Comparison of ENCODE assay signal across 22 mouse cellular contexts in the genomic region with DNA sequence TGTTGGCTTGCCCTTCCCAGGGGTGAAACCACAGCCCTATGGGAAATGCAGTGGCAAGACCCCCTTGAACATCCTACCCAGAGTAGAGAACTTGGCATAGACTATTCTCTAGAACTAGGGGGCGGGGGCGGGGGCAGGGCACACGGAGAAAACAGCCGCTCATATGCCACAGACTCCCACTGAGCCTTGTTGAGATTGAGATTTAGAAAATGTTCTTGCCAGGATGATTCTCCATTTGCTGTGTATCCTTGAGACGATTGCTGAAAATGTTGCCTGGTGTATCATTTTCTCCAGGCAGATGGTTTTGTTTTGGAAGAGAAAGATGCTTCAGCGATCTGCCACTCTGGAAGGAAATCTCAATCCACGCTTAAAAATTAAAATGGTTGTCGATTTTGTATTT. TPM values are rescaled to one million over a fixed set of nuclear protein-coding genes. Genes with fewer than 3 reads are reported as not detected.
DNase-seq lines count a peak whose midpoint lies in the region; ATAC-seq and TF ChIP-seq lines count a peak whose summit lies in the region.
"Had no signal": no experiment of that assay in that cellular context is flagged by ENCODE, and none has a peak within 500 bp of the region (broad histone marks: within the 10 kb centered on the region; RNA-seq: fewer than 3 reads in every experiment).

No protein-coding gene starts in this region.

- H3K27me3 ChIP-seq in forebrain, embryonic 15.5 days: no peaks in the 10 kb centered on the region
- H3K27me3 ChIP-seq in forebrain, embryonic 10.5 days (ENCODE audit: poor library complexity, severe bottlenecking): no peaks in the 10 kb centered on the region
- no peaks in the 10 kb centered on the region for H3K27me3 ChIP-seq in kidney, embryonic 15.5 days
- no peaks in the 10 kb centered on the region for H3K27me3 ChIP-seq in E14TG2a.4 (ENCODE audit: insufficient read depth, low read length)
- H3K27me3 ChIP-seq: hindbrain, embryonic 13.5 days; liver, embryonic 13.5 days; midbrain, embryonic 12.5 days had no signal

- H3K9me3 ChIP-seq in forebrain, embryonic 15.5 days: no peaks in the 10 kb centered on the region
- H3K9me3 ChIP-seq in forebrain, embryonic 10.5 days: no peaks in the 10 kb centered on the region
- no peaks in the 10 kb centered on the region for H3K9me3 ChIP-seq in kidney, embryonic 15.5 days (replicated peaks)
- no peaks in the 10 kb centered on the region for H3K9me3 ChIP-seq in E14TG2a.4 (ENCODE audit: low read length)
- H3K9me3 ChIP-seq: hindbrain, embryonic 13.5 days; limb, embryonic 10.5 days; liver, embryonic 13.5 days; midbrain, embryonic 12.5 days had no signal

- no peaks in the 10 kb centered on the region for H3K4me1 ChIP-seq in forebrain, embryonic 15.5 days
- no peaks in the 10 kb centered on the region for H3K4me1 ChIP-seq in forebrain, embryonic 10.5 days
- H3K4me1 ChIP-seq in kidney, embryonic 15.5 days: no peaks in the 10 kb centered on the region
- H3K4me1 ChIP-seq in lung, adult 2 months (ENCODE audit: control insufficient read depth, insufficient read depth, low read length): no peaks in the 10 kb centered on the region; the same call in 1 of the 2 replicates
- H3K4me1 ChIP-seq in E14TG2a.4 (replicated peaks; ENCODE audit: low read depth, low read length): peaks cover 28% of the 10 kb centered on the region
- H3K4me1 ChIP-seq: hindbrain, embryonic 13.5 days; limb, embryonic 10.5 days; liver, embryonic 13.5 days; midbrain, embryonic 12.5 days had no signal

- no peak for TF ChIP-seq POLR2A in lung, adult 2 months (IDR thresholded peaks at IDR 0.05; ENCODE audit: borderline replicate concordance, extremely low read depth, low read depth, low read length)

- no peaks in the 10 kb centered on the region for H3K36me3 ChIP-seq in forebrain, embryonic 15.5 days
- H3K36me3 ChIP-seq in forebrain, embryonic 10.5 days (replicated peaks): no peaks in the 10 kb centered on the region
- H3K36me3 ChIP-seq in kidney, embryonic 15.5 days: no peaks in the 10 kb centered on the region
- no peaks in the 10 kb centered on the region for H3K36me3 ChIP-seq in E14TG2a.4 (ENCODE audit: insufficient read depth, low read length)
- H3K36me3 ChIP-seq: hindbrain, embryonic 13.5 days; limb, embryonic 10.5 days; liver, embryonic 13.5 days; midbrain, embryonic 12.5 days had no signal

- H3K27ac ChIP-seq in forebrain, embryonic 15.5 days (replicated peaks): peak overlapping the region; percentile 40; the same call in 1 of the 2 replicates
- H3K27ac ChIP-seq in forebrain, embryonic 10.5 days: no peak overlapping the region
- 0 out of 2 replicates have a peak overlapping the region, but pooled peaks have one; percentile 32 for H3K27ac ChIP-seq in kidney, embryonic 15.5 days
- H3K27ac ChIP-seq: hindbrain, embryonic 13.5 days; limb, embryonic 10.5 days; liver, embryonic 13.5 days; midbrain, embryonic 12.5 days had no signal

- no peak overlapping the region for H3K4me3 ChIP-seq in forebrain, embryonic 15.5 days
- H3K4me3 ChIP-seq in forebrain, embryonic 10.5 days: no peak overlapping the region
- H3K4me3 ChIP-seq in kidney, embryonic 15.5 days (replicated peaks): 0 out of 2 replicates have a peak overlapping the region, but pooled peaks have one; percentile 14
- peak overlapping the region; percentile 39 for H3K4me3 ChIP-seq in lung, adult 2 months (replicated peaks; ENCODE audit: extremely low read depth, low read depth, low read length)
- H3K4me3 ChIP-seq in E14TG2a.4 (replicated peaks; ENCODE audit: low read length): peak overlapping the region; percentile 37
- H3K4me3 ChIP-seq: hindbrain, embryonic 13.5 days; limb, embryonic 10.5 days; liver, embryonic 13.5 days; midbrain, embryonic 12.5 days had no signal

- 81% methylated on average over 8 of the region's 8 CpGs for WGBS in forebrain, embryonic 15.5 days
- WGBS in forebrain, embryonic 10.5 days: 91% methylated on average over 8 of the region's 8 CpGs
- 90% methylated on average over 8 of the region's 8 CpGs for WGBS in kidney, embryonic 15.5 days
- 66% methylated on average over 8 of the region's 8 CpGs for WGBS in lung, adult 2 months

- no peak overlapping the region for H3K9ac ChIP-seq in forebrain, embryonic 15.5 days (replicated peaks)
- H3K9ac ChIP-seq in kidney, embryonic 15.5 days: no peak overlapping the region
- H3K9ac ChIP-seq: hindbrain, embryonic 13.5 days; liver, embryonic 13.5 days; midbrain, embryonic 12.5 days had no signal

- DNase-seq in forebrain, embryonic 10.5 days (ENCODE audit: extremely low spot score, low spot score): no peak
- no peak for DNase-seq in kidney, postnatal 14 days
- no peak for DNase-seq in lung, adult 2 months
- no peak for DNase-seq in lung, postnatal 4 days
- DNase-seq in adrenal gland, postnatal 25 days: no peak
- DNase-seq: cerebellum, adult 8-10 months; gastrocnemius, postnatal 36 days; kidney, adult 8-10 months; liver, embryonic 13.5 days; retina, postnatal 1 day; thymus, postnatal 4 days had no signal

- ATAC-seq in forebrain, embryonic 15.5 days (replicated peaks): no peak
- ATAC-seq in kidney, embryonic 15.5 days (replicated peaks; ENCODE audit: low FRiP score): no peak
- ATAC-seq: Patski had no signal

- TF ChIP-seq CTCF in lung, adult 2 months (IDR thresholded peaks at IDR 0.05; ENCODE audit: insufficient read depth, low read length): no peak
- TF ChIP-seq CTCF in E14TG2a.4 (conservative IDR thresholded peaks at IDR 0.05; ENCODE audit: low read length): no peak

- no peak overlapping the region for H3K4me2 ChIP-seq in forebrain, embryonic 15.5 days (replicated peaks)
- peak overlapping the region; percentile 31; the same call in 1 of the 2 replicates for H3K4me2 ChIP-seq in kidney, embryonic 15.5 days
- H3K4me2 ChIP-seq: hindbrain, embryonic 13.5 days; liver, embryonic 13.5 days; midbrain, embryonic 12.5 days had no signal

RNA-seq across cellular contexts. Expression of a gene that starts 40.4 kb away (rescaled TPM):
- 184 and 185 TPM in 2 replicates for polyA plus RNA-seq in forebrain, embryonic 15.5 days (2015; fragmentation: Nextera tagmentation; extraction: Ambion mirVana)
- 186 TPM in 2 replicates for polyA plus RNA-seq in forebrain, embryonic 10.5 days (2016; fragmentation: Nextera tagmentation; extraction: Ambion mirVana)
- polyA plus RNA-seq in kidney, embryonic 15.5 days (2015; fragmentation: Nextera tagmentation; extraction: Ambion mirVana): 231 and 242 TPM in 2 replicates
- polyA plus RNA-seq in lung, adult 2 months (2012; rRNA removed): 46.2 and 69.8 TPM in 2 replicates
- 182 and 198 TPM in 2 replicates for total RNA-seq in adrenal gland, postnatal 25 days (2021)

RNA-seq across cellular contexts. Expression of a gene that starts 44.3 kb away (rescaled TPM):
- 0.25 TPM in 1 of 2 replicates, not detected in the other for polyA plus RNA-seq in forebrain, embryonic 15.5 days (2015; fragmentation: Nextera tagmentation; extraction: Ambion mirVana)
- 0.05 and 0.10 TPM in 2 replicates for polyA plus RNA-seq in forebrain, embryonic 10.5 days (2016; fragmentation: Nextera tagmentation; extraction: Ambion mirVana)
- polyA plus RNA-seq in kidney, embryonic 15.5 days (2015; fragmentation: Nextera tagmentation; extraction: Ambion mirVana): 0.05 and 0.08 TPM in 2 replicates
- polyA plus RNA-seq in lung, adult 2 months (2012; rRNA removed): not detected in 2 replicates
- not detected in 2 replicates for total RNA-seq in adrenal gland, postnatal 25 days (2021)
- total RNA-seq: gastrocnemius, postnatal 36 days; heart, postnatal 10 days; megakaryocyte progenitor cell, adult 5-6 weeks had no signal
- polyA plus RNA-seq: inflammation-experienced regulatory T-cells, adult 6 months; limb, embryonic 10.5 days; liver, embryonic 13.5 days; neural tube, embryonic 11.5 days; Patski had no signal

Comparison
In these comparisons a context has a peak if more than half of its experiments do, and no peak if none do; other contexts are left out.
1. H3K4me3 ChIP-seq: peak in kidney, embryonic 15.5 days (single experiment), lung, adult 2 months (single experiment) and E14TG2a.4 (single experiment); none in forebrain, embryonic 15.5 days (single experiment) and forebrain, embryonic 10.5 days (single experiment).